Mouse (Mus musculus) ZHBTc4 (cell line): Measurements from ENCODE around the gene 9030624G23Rik.
"Not testable (repeated sequence)": the region's sequence is repeated elsewhere in the genome, so short reads cannot be mapped to it uniquely, and the experiment has no call there.

Experiments
- DNase-seq: peaks from one replicate; pipeline ENCODE4 v3.0.0-alpha.2; 2011; ENCODE audit warnings: low read depth, low spot score

The 9030624G23Rik gene

DNA sequence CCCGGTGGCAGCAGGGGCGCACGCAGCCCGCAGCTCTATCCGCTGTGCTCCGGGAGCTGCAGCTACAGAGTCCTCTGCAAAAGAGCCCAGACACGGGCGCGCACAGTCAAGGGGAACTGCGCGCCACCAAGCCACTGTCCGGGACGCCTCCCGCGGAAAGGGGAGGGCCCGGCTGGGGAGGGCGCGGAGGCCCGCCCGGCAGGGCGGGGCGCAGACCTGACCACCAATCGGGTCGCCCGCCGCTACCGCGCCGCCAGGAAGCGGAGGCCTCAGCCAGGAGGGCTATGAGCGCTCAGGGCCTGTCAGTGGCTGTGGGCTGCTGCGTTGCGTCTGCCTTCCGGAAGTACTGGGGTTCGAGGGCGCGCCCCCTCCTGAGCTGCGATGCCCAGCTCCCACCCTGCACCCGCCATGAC lies at the start of gene 9030624G23Rik:
TSS of gene 9030624G23Rik (minus strand) at position 139 of the 413 bp plus-strand sequence.
- DNase-seq, result not testable (repeated sequence)

DNA sequence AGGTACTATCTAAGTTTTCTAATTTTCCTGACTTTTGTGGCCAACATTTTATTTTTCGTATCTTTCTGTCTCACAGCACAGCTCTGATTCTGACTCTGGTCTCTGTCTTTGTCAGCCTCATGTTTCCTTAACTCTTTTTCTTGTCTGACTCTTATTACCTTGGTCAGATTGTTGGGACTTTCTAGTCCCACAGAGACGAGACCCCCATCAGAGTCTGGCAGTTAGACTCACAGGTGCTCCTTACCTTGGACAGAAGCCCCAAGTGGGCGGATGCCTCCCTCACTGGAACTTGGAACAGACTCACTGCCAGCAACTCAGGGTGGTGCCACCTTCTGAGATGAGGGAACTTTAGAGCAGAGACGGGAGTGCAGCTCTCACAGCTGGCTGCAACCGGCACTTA lies 13.9 kb downstream of the 9030624G23Rik start:
- DNase-seq, result not testable (repeated sequence)
